Mouse (Mus musculus) embryonic facial prominence, embryonic 13.5 days (tissue): ENCODE measurements around the gene Abhd17a. TPM values are rescaled to one million over a fixed set of nuclear protein-coding genes. Genes with fewer than 3 reads are reported as not detected.

ENCODE experiments used
- ATAC-seq: fragments of 200-750 bp; cut with Nextera tagmentation; 2 replicates; pipeline ENCODE4 v1.8.0; 2017; ENCODE audit warnings: low read depth; ENCODE audit not compliant: insufficient number of reproducible peaks, insufficient read depth, low FRiP score, low TSS enrichment
- H3K27ac ChIP-seq: fragments of 300-500 bp; sonication (generic); 2 replicates; pipeline ENCODE4 v1.5.1; 2015; ENCODE audit warnings: moderate library complexity, mild to moderate bottlenecking, inconsistent platforms
- H3K27me3 ChIP-seq: fragments of 300-500 bp; sonication (generic); 2 replicates; pipeline ENCODE4 v1.6.1; 2015; ENCODE audit warnings: mild to moderate bottlenecking, inconsistent platforms
- H3K36me3 ChIP-seq: fragments of 300-500 bp; sonication (generic); 2 replicates; pipeline ENCODE4 v1.6.1; 2015; ENCODE audit warnings: mild to moderate bottlenecking, inconsistent platforms
- H3K4me1 ChIP-seq: fragments of 300-500 bp; sonication (generic); 2 replicates; pipeline ENCODE4 v1.6.1; 2015; ENCODE audit warnings: inconsistent platforms
- H3K4me2 ChIP-seq: fragments of 300-500 bp; sonication (generic); 2 replicates; pipeline ENCODE4 v1.6.1; 2015; ENCODE audit warnings: moderate library complexity, mild to moderate bottlenecking, inconsistent platforms
- H3K4me3 ChIP-seq: fragments of 300-500 bp; sonication (generic); 2 replicates; pipeline ENCODE4 v1.5.1; 2015; ENCODE audit warnings: mild to moderate bottlenecking, inconsistent platforms
- H3K9ac ChIP-seq: fragments of 300-500 bp; sonication (generic); 2 replicates; pipeline ENCODE4 v1.6.1; 2015; ENCODE audit warnings: mild to moderate bottlenecking, inconsistent platforms
- H3K9me3 ChIP-seq: fragments of 300-500 bp; sonication (generic); 2 replicates; pipeline ENCODE4 v1.6.1; 2016; ENCODE audit warnings: inconsistent platforms
- WGBS: fragments of 180-500 bp; shearing (Covaris S2); methylation state at CpG from one replicate; pipeline ENCODE4 v1.1.7; 2015; ENCODE audit warnings: mixed read lengths; 5-methylcytosine and 5-hydroxymethylcytosine counted together
- polyA plus RNA-seq: library from polyadenylated mRNA; unstranded; fragments of >200 nt; fragmentation: Nextera tagmentation; extraction: Ambion mirVana; gene quantifications from 2 replicates; pipeline ENCODE4 v1.2.1, GENCODE M21; 2015

The Abhd17a gene
- polyA plus RNA-seq, 1 experiment from 2014 or later = 85.3 TPM

GRCm38 (mm10) chr10:80620365-80620764 lies 30.2 kb upstream of the Abhd17a start:
- no peak overlapping the region for H3K9ac ChIP-seq
- H3K9me3 ChIP-seq = no peaks in the 10 kb centered on the region
- 84% methylated on average over 9 of the region's 9 CpGs for WGBS
- H3K36me3 ChIP-seq = peaks cover 13% of the 10 kb centered on the region
- H3K27me3 ChIP-seq = no peaks in the 10 kb centered on the region
- H3K4me3 ChIP-seq = no peak overlapping the region
- peaks cover 29% of the 10 kb centered on the region for H3K4me1 ChIP-seq
- no peak for ATAC-seq
- H3K4me2 ChIP-seq = no peak overlapping the region
- no peak overlapping the region for H3K27ac ChIP-seq

GRCm38 (mm10) chr10:80619465-80620244 lies 29.5 kb upstream of the Abhd17a start:
- WGBS = 33% methylated on average over 8 of the region's 8 CpGs
- no peak overlapping the region for H3K4me3 ChIP-seq
- no peak overlapping the region for H3K27ac ChIP-seq
- ATAC-seq = no peak
- peaks cover 20% of the 10 kb centered on the region for H3K36me3 ChIP-seq
- peaks cover 22% of the 10 kb centered on the region for H3K4me1 ChIP-seq
- no peaks in the 10 kb centered on the region for H3K27me3 ChIP-seq
- no peak overlapping the region for H3K4me2 ChIP-seq
- H3K9ac ChIP-seq = no peak overlapping the region
- H3K9me3 ChIP-seq = no peaks in the 10 kb centered on the region

- ATAC-seq = no peak
- Histone ChIP-seq H3K4me2 (no peak overlapping the region), H3K9me3 (no peaks in the 10 kb centered on the region), H3K27ac (no peak overlapping the region), H3K4me3 (no peak overlapping the region), H3K36me3 (peaks cover 34% of the 10 kb centered on the region), H3K9ac (no peak overlapping the region), H3K27me3 (no peaks in the 10 kb centered on the region), H3K4me1 (peaks cover 7% of the 10 kb centered on the region)
- 71% methylated on average over 9 of the region's 9 CpGs for WGBS
These were observed 28.0 kb upstream of the Abhd17a start for GRCm38 (mm10) chr10:80618181-80618580.

- no peak for ATAC-seq
- Histone ChIP-seq H3K27ac (no peak overlapping the region), H3K27me3 (no peaks in the 10 kb centered on the region), H3K4me2 (no peak overlapping the region), H3K36me3 (peaks cover 66% of the 10 kb centered on the region), H3K9ac (no peak overlapping the region), H3K4me1 (no peaks in the 10 kb centered on the region), H3K4me3 (no peak overlapping the region), H3K9me3 (no peaks in the 10 kb centered on the region)
- WGBS = 89% methylated on average over 6 of the region's 6 CpGs
These were observed 24.2 kb upstream of the Abhd17a start for GRCm38 (mm10) chr10:80614351-80614750.

GRCm38 (mm10) chr10:80613821-80614220 lies 23.7 kb upstream of the Abhd17a start:
- 87% methylated on average over 3 of the region's 3 CpGs for WGBS
- Histone ChIP-seq H3K4me3 (no peak overlapping the region), H3K27me3 (no peaks in the 10 kb centered on the region), H3K36me3 (peaks cover 71% of the 10 kb centered on the region), H3K9me3 (no peaks in the 10 kb centered on the region), H3K4me1 (no peaks in the 10 kb centered on the region), H3K27ac (no peak overlapping the region), H3K9ac (no peak overlapping the region), H3K4me2 (no peak overlapping the region)
- ATAC-seq = no peak

GRCm38 (mm10) chr10:80611905-80612304 lies 21.8 kb upstream of the Abhd17a start:
- no peak for ATAC-seq
- Histone ChIP-seq H3K27me3 (no peaks in the 10 kb centered on the region), H3K27ac (no peak overlapping the region), H3K4me3 (no peak overlapping the region), H3K9ac (no peak overlapping the region), H3K4me1 (no peaks in the 10 kb centered on the region), H3K36me3 (peaks cover 90% of the 10 kb centered on the region), H3K9me3 (no peaks in the 10 kb centered on the region), H3K4me2 (no peak overlapping the region)
- 89% methylated on average over 3 of the region's 3 CpGs for WGBS

- H3K27ac ChIP-seq = no peak overlapping the region
- no peaks in the 10 kb centered on the region for H3K27me3 ChIP-seq
- no peaks in the 10 kb centered on the region for H3K4me1 ChIP-seq
- 61% methylated on average over 4 of the region's 4 CpGs for WGBS
- H3K9ac ChIP-seq = no peak overlapping the region
- no peak overlapping the region for H3K4me2 ChIP-seq
- H3K4me3 ChIP-seq = no peak overlapping the region
- H3K36me3 ChIP-seq = peaks cover 93% of the 10 kb centered on the region
- no peaks in the 10 kb centered on the region for H3K9me3 ChIP-seq
- no peak for ATAC-seq
These were observed 20.9 kb upstream of the Abhd17a start for GRCm38 (mm10) chr10:80611024-80611423.

GRCm38 (mm10) chr10:80610116-80610785 lies 20.1 kb upstream of the Abhd17a start:
- Histone ChIP-seq H3K27ac (no peak overlapping the region), H3K9ac (peak overlapping the region; percentile 44; the same call in 1 of the 2 replicates), H3K4me1 (no peaks in the 10 kb centered on the region), H3K27me3 (no peaks in the 10 kb centered on the region), H3K4me3 (no peak overlapping the region), H3K4me2 (no peak overlapping the region), H3K36me3 (peaks cover 87% of the 10 kb centered on the region), H3K9me3 (no peaks in the 10 kb centered on the region)
- no peak for ATAC-seq
- 88% methylated on average over 9 of the region's 9 CpGs for WGBS

GRCm38 (mm10) chr10:80609269-80609924 lies 19.3 kb upstream of the Abhd17a start:
- Histone ChIP-seq H3K4me3 (no peak overlapping the region), H3K4me2 (no peak overlapping the region), H3K4me1 (peaks cover 6% of the 10 kb centered on the region), H3K9me3 (no peaks in the 10 kb centered on the region), H3K27ac (no peak overlapping the region), H3K36me3 (peaks cover 78% of the 10 kb centered on the region), H3K27me3 (no peaks in the 10 kb centered on the region), H3K9ac (peak overlapping the region; percentile 21; the same call in 1 of the 2 replicates)
- ATAC-seq = no peak
- 90% methylated on average over 10 of the region's 10 CpGs for WGBS

GRCm38 (mm10) chr10:80608435-80608834 lies 18.3 kb upstream of the Abhd17a start:
- WGBS = 81% methylated on average over 3 of the region's 3 CpGs
- no peak for ATAC-seq
- Histone ChIP-seq H3K4me1 (peaks cover 15% of the 10 kb centered on the region), H3K4me2 (no peak overlapping the region), H3K36me3 (peaks cover 69% of the 10 kb centered on the region), H3K4me3 (no peak overlapping the region), H3K27ac (no peak overlapping the region), H3K9ac (peak overlapping the region; percentile 17; the same call in 1 of the 2 replicates), H3K9me3 (no peaks in the 10 kb centered on the region), H3K27me3 (no peaks in the 10 kb centered on the region)

GRCm38 (mm10) chr10:80606737-80607350 lies 16.7 kb upstream of the Abhd17a start:
- WGBS = 92% methylated on average over 34 of the region's 34 CpGs
- Histone ChIP-seq H3K36me3 (peaks cover 54% of the 10 kb centered on the region), H3K4me2 (no peak overlapping the region), H3K9me3 (no peaks in the 10 kb centered on the region), H3K4me1 (peaks cover 23% of the 10 kb centered on the region), H3K4me3 (no peak overlapping the region), H3K27me3 (no peaks in the 10 kb centered on the region), H3K27ac (no peak overlapping the region), H3K9ac (no peak overlapping the region)
- ATAC-seq = no peak
